Mouse (Mus musculus): ENCODE data around the gene Atxn1. TPM values are rescaled to one million over a fixed set of nuclear protein-coding genes. Genes with fewer than 3 reads are reported as not detected.

Gene Atxn1
- total and polyA plus RNA-seq, 3 experiments, result 8.0 to 13.1 (median 9.7) TPM

DNA sequence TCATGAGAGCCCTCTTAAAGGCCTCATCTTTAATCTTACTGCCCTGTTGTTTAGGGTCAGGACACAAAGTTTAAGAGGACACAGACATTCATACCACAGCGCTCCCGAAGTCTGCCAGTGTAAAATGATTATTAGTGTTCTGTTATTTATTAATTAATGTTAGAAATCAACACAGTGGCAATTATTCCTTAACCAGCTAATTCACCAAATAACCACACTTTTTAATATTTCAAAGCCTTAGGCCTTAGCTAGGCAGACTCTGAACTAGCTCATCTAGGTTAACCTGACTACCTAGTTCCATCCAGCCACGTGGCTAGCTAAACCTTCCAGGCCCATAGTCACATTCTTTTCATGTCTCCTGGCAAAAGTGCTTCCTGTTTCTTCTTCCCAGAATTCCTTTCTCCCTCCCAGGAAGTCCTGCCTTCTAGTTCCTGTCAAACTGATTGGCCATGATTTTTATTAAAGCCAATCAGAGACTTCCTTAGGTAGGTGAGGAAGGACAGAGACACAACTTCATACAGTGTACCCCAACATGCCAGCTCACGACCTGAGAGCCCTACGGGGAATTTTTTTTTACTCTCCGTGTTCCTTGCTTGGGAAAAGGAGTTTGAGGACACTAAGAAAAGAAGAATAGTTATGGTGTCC is 439.9 kb downstream of the Atxn1 start:
- H3K9me3 ChIP-seq (replicated peaks; ENCODE audit: low read length), result no peaks in the 10 kb centered on the region
- H3K4me2 ChIP-seq (ENCODE audit: insufficient read depth, low read depth, poor library complexity, severe bottlenecking), result no peak overlapping the region
- no peak overlapping the region for H3K9ac ChIP-seq (ENCODE audit: insufficient read depth, low read depth)
- H3K27me3 ChIP-seq (replicated peaks), result no peaks in the 10 kb centered on the region
- TF ChIP-seq SIN3A (IDR thresholded peaks at IDR 0.05; ENCODE audit: low read length), result no peak
- no peak for TF ChIP-seq SMC3 (IDR thresholded peaks at IDR 0.05; ENCODE audit: low read depth, low read length)
- no peak for TF ChIP-seq MAZ (IDR thresholded peaks at IDR 0.05; ENCODE audit: low read depth, low read length)
- 0 out of 2 replicates have a peak, but pooled peaks have one; percentile 24 for TF ChIP-seq ELF1 (IDR thresholded peaks at IDR 0.05; ENCODE audit: low read depth, low read length)
- dilution Hi-C loops (cut with MboI; ENCODE audit: extremely low pct_ligation_motif_present, extremely low pct_unique_long_range_greater_than_20kb, low sequenced_read_pairs), result no loop called here
- DNase-seq (ENCODE audit: extremely low read depth), result no peak
- no peaks in the 10 kb centered on the region for H3K79me2 ChIP-seq (replicated peaks; ENCODE audit: control insufficient read depth, extremely low read depth, insufficient read depth, poor library complexity, severe bottlenecking)
- in situ Hi-C loops (cut with MboI; ENCODE audit: low pct_ligation_motif_present, low pct_unique_long_range_greater_than_20kb, low sequenced_read_pairs), result loop anchor here (25.0 kb wide), 2 partner anchors 637 to 1137 kb away; partner anchors contain the start of gene Fam8a1
- no peak overlapping the region for H3K4me3 ChIP-seq (replicated peaks in 1 of 3; ENCODE audit: low read depth in 2 of 3, low read length in 2 of 3, poor library complexity in 1 of 3)
- no peaks in the 10 kb centered on the region for H3K36me3 ChIP-seq (replicated peaks in 1 of 2; ENCODE audit: control insufficient read depth in 1 of 2, insufficient read depth in 1 of 2, low read length in 1 of 2)
- no peak overlapping the region for H3K27ac ChIP-seq (ENCODE audit: insufficient read depth, low read depth)
- peaks cover 0 to 7% of the 10 kb centered on the region in 2 experiments; a peak in 1 of 4 replicates for H3K4me1 ChIP-seq (ENCODE audit: control insufficient read depth in 1 of 2, insufficient read depth in 2 of 2)

DNA sequence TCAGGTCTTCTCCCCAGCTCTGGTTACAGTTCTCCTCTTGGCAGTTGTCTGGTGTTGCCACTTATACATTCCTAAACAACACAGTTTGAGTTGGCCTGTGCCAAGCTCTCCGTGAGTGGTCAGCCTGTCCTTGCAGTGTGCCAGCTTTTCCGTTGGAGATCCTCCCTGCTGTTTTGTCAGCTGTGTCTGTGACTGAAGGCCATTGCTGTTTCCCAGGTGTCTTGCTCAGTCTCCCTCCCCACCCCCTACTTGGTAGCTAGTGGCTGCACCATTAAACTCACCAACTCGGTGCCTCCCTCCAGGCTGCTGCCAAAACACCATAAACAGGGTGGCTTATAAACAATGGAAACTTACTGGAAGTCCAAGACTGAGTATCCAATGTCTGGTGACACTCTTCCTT is 440.5 kb downstream of the Atxn1 start:
- H3K9me3 ChIP-seq (replicated peaks; ENCODE audit: low read length), result no peaks in the 10 kb centered on the region
- H3K79me2 ChIP-seq (replicated peaks; ENCODE audit: control insufficient read depth, extremely low read depth, insufficient read depth, poor library complexity, severe bottlenecking), result no peaks in the 10 kb centered on the region
- H3K36me3 ChIP-seq (replicated peaks in 1 of 2; ENCODE audit: control insufficient read depth in 1 of 2, insufficient read depth in 1 of 2, low read length in 1 of 2), result no peaks in the 10 kb centered on the region
- H3K27me3 ChIP-seq (replicated peaks), result no peaks in the 10 kb centered on the region
- no peak overlapping the region for H3K4me2 ChIP-seq (ENCODE audit: insufficient read depth, low read depth, poor library complexity, severe bottlenecking)
- in situ Hi-C loops (cut with MboI; ENCODE audit: low pct_ligation_motif_present, low pct_unique_long_range_greater_than_20kb, low sequenced_read_pairs), result no loop called here
- no peak for DNase-seq (ENCODE audit: extremely low read depth)
- peaks cover 0 to 7% of the 10 kb centered on the region in 2 experiments; a peak in 1 of 4 replicates for H3K4me1 ChIP-seq (ENCODE audit: control insufficient read depth in 1 of 2, insufficient read depth in 2 of 2)
- no peak for TF ChIP-seq MAZ (IDR thresholded peaks at IDR 0.05; ENCODE audit: low read depth, low read length)
- no peak for TF ChIP-seq ETS1 (conservative IDR thresholded peaks at IDR 0.05; ENCODE audit: low read depth, low read length)
- no peak for TF ChIP-seq MAX (IDR thresholded peaks at IDR 0.05; ENCODE audit: low read length)
- no peak for TF ChIP-seq ZC3H11A (IDR thresholded peaks at IDR 0.05; ENCODE audit: low read depth, low read length)
- no peak overlapping the region for H3K4me3 ChIP-seq (replicated peaks in 1 of 3; ENCODE audit: low read depth in 2 of 3, low read length in 2 of 3, poor library complexity in 1 of 3)
- no peak overlapping the region for H3K9ac ChIP-seq (ENCODE audit: insufficient read depth, low read depth)
- dilution Hi-C loops (cut with MboI; ENCODE audit: extremely low pct_ligation_motif_present, extremely low pct_unique_long_range_greater_than_20kb, low sequenced_read_pairs), result no loop called here
- no peak overlapping the region for H3K27ac ChIP-seq (ENCODE audit: insufficient read depth, low read depth)

DNA sequence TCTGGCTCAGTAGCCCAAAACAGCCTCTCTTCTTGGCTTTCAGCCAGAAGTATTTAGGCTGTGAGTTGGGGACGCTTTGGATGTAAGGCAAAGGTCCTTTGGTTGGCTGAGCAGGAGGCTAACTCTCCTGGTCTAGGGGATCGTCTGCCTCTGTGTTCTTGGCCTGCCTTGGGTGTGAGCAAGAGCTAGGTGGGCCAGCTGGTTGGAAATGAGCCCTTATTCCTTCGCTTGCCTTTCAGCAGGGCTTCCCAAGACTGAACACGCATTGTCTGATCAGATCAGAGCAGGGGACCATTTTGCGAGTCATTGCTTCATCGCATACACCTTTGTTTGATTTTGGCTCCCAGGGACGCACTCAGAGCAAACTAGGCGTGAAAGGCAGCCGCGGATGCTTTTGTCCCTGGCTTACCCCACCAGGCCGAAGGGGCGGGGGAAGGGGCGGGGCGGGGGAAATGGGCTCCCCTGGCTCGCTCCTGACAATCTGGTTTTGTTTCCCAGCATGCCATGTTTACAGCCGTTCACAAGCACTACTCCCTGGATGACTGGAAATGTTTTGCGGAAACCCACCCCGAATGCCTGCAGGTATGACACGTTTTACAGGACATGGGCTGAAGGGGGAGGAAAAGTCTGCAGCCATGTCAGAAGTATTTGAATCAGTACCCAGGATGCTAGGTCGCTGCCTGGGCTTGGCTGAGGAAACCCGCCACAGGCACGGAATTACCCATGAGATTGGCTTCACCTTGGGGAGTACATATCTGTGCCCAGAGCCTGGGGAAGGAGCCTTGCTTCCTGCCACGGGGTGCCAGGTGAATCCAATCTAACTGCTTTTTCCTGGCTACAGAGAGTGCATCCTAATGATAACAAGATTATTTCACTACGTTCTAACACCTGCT is 448.1 kb downstream of the Atxn1 start:
- dilution Hi-C loops (cut with MboI; ENCODE audit: extremely low pct_ligation_motif_present, extremely low pct_unique_long_range_greater_than_20kb, low sequenced_read_pairs), result no loop called here
- no peak for TF ChIP-seq TBP (conservative IDR thresholded peaks at IDR 0.05; ENCODE audit: low read depth, low read length)
- no peak for TF ChIP-seq MYC (IDR thresholded peaks at IDR 0.05; ENCODE audit: low read depth, low read length)
- no peak for TF ChIP-seq UBTF (IDR thresholded peaks at IDR 0.05; ENCODE audit: low read depth, low read length)
- TF ChIP-seq NELFE (IDR thresholded peaks at IDR 0.05; ENCODE audit: low read depth, low read length), result no peak
- TF ChIP-seq POLR2AphosphoS2 (IDR thresholded peaks at IDR 0.05; ENCODE audit: low read depth, low read length), result no peak
- no peak for TF ChIP-seq TCF12 (IDR thresholded peaks at IDR 0.05; ENCODE audit: low read depth, low read length)
- TF ChIP-seq ZKSCAN1 (IDR thresholded peaks at IDR 0.05; ENCODE audit: borderline replicate concordance, low read depth, low read length), result no peak
- TF ChIP-seq RAD21 (IDR thresholded peaks at IDR 0.05; ENCODE audit: low read depth, low read length), result no peak
- TF ChIP-seq MAZ (IDR thresholded peaks at IDR 0.05; ENCODE audit: low read depth, low read length), result no peak
- TF ChIP-seq MXI1 (IDR thresholded peaks at IDR 0.05; ENCODE audit: low read depth, low read length), result no peak
- TF ChIP-seq MEF2A (IDR thresholded peaks at IDR 0.05; ENCODE audit: borderline replicate concordance, low read depth, low read length), result no peak
- TF ChIP-seq EP300 (IDR thresholded peaks at IDR 0.05; ENCODE audit: low read length), result no peak
- TF ChIP-seq SIN3A (IDR thresholded peaks at IDR 0.05; ENCODE audit: low read length), result no peak
- no peak for TF ChIP-seq NRF1 (IDR thresholded peaks at IDR 0.05; ENCODE audit: low read depth, low read length)
- no peak for TF ChIP-seq CHD1 (IDR thresholded peaks at IDR 0.05; ENCODE audit: low read depth, low read length)
- TF ChIP-seq KAT2A (IDR thresholded peaks at IDR 0.05; ENCODE audit: insufficient replicate concordance, low read length), result no peak
- no peak for TF ChIP-seq CTCF (conservative IDR thresholded peaks at IDR 0.05 in 1 of 2, IDR thresholded peaks at IDR 0.05 in 1 of 2; ENCODE audit: low read depth in 2 of 2, low read length in 2 of 2)
- Histone ChIP-seq H3K9ac (ENCODE audit: insufficient read depth, low read depth) (no peak overlapping the region), H3K4me2 (ENCODE audit: insufficient read depth, low read depth, poor library complexity, severe bottlenecking) (no peak overlapping the region), H3K4me3 (replicated peaks in 1 of 3; ENCODE audit: low read depth in 2 of 3, low read length in 2 of 3, poor library complexity in 1 of 3) (no peak overlapping the region), H3K27ac (ENCODE audit: insufficient read depth, low read depth) (no peak overlapping the region), H3K27me3 (replicated peaks) (no peaks in the 10 kb centered on the region), H3K9me3 (replicated peaks; ENCODE audit: low read length) (no peaks in the 10 kb centered on the region), H3K4me1 (ENCODE audit: control insufficient read depth in 1 of 2, insufficient read depth in 2 of 2) (peaks cover 0 to 4% of the 10 kb centered on the region in 2 experiments; a peak in 2 of 4 replicates), H3K36me3 (replicated peaks in 1 of 2; ENCODE audit: control insufficient read depth in 1 of 2, insufficient read depth in 1 of 2, low read length in 1 of 2) (no peaks in the 10 kb centered on the region), H3K79me2 (replicated peaks; ENCODE audit: control insufficient read depth, extremely low read depth, insufficient read depth, poor library complexity, severe bottlenecking) (no peaks in the 10 kb centered on the region)
- no peak for DNase-seq (ENCODE audit: extremely low read depth)
- in situ Hi-C loops (cut with MboI; ENCODE audit: low pct_ligation_motif_present, low pct_unique_long_range_greater_than_20kb, low sequenced_read_pairs), result no loop called here
